Comparison of ENCODE assay signal across 15 mouse cellular contexts in genomic region chr4:142845066-142845696, GRCm38 (mm10).
DNase-seq lines count a peak whose midpoint lies in the region; ATAC-seq and TF ChIP-seq lines count a peak whose summit lies in the region.
"Had no signal": no experiment of that assay in that cellular context is flagged by ENCODE, and none has a peak within 500 bp of the region (broad histone marks: within the 10 kb centered on the region; RNA-seq: fewer than 3 reads in every experiment).

No protein-coding gene starts in this region.

- ATAC-seq in forebrain, embryonic 14.5 days: no peak
- no peak for ATAC-seq in forebrain, embryonic 11.5 days (replicated peaks; ENCODE audit: low FRiP score)
- no peak for ATAC-seq in lung, postnatal 0 days

- no peaks in the 10 kb centered on the region for H3K36me3 ChIP-seq in forebrain, embryonic 14.5 days (ENCODE audit: control insufficient read depth, insufficient read depth, low read length)
- no peaks in the 10 kb centered on the region for H3K36me3 ChIP-seq in forebrain, embryonic 11.5 days (ENCODE audit: control insufficient read depth, insufficient read depth, low read length)
- H3K36me3 ChIP-seq in kidney, adult 2 months (ENCODE audit: control insufficient read depth, insufficient read depth, low read length): no peaks in the 10 kb centered on the region
- no peaks in the 10 kb centered on the region for H3K36me3 ChIP-seq in lung, postnatal 0 days (ENCODE audit: insufficient read depth, low read length)
- H3K36me3 ChIP-seq: forebrain, embryonic 12.5 days; heart, embryonic 15.5 days had no signal

- H3K27ac ChIP-seq in forebrain, embryonic 14.5 days (ENCODE audit: low read depth, low read length): no peak overlapping the region
- no peak overlapping the region for H3K27ac ChIP-seq in forebrain, embryonic 11.5 days (ENCODE audit: low read depth, low read length)
- H3K27ac ChIP-seq in kidney, adult 2 months (ENCODE audit: insufficient read depth, low read depth, low read length): no peak overlapping the region
- no peak overlapping the region for H3K27ac ChIP-seq in lung, postnatal 0 days (ENCODE audit: low read length)
- H3K27ac ChIP-seq: forebrain, embryonic 12.5 days; heart, embryonic 15.5 days had no signal

- H3K4me3 ChIP-seq in forebrain, embryonic 14.5 days (ENCODE audit: low read depth, low read length): no peak overlapping the region
- H3K4me3 ChIP-seq in forebrain, embryonic 11.5 days (ENCODE audit: low read depth, low read length): no peak overlapping the region
- H3K4me3 ChIP-seq in kidney, adult 2 months (ENCODE audit: insufficient read depth, low read depth, low read length): no peak overlapping the region
- no peak overlapping the region for H3K4me3 ChIP-seq in lung, postnatal 0 days (ENCODE audit: low read depth, low read length)
- H3K4me3 ChIP-seq: forebrain, embryonic 12.5 days; heart, embryonic 15.5 days had no signal

- no peak for TF ChIP-seq CTCF in kidney, adult 2 months (conservative IDR thresholded peaks at IDR 0.05; ENCODE audit: insufficient read depth, insufficient read length, low read depth, low read length)
- TF ChIP-seq CTCF in lung, postnatal 0 days (IDR thresholded peaks at IDR 0.05): no peak
- no peak for TF ChIP-seq CTCF in brain, embryonic 14.5 days (IDR thresholded peaks at IDR 0.05; ENCODE audit: borderline replicate concordance, extremely low read depth, insufficient read depth, insufficient read length)

- no peak overlapping the region for H3K4me2 ChIP-seq in forebrain, embryonic 14.5 days (ENCODE audit: low read length)
- no peak overlapping the region for H3K4me2 ChIP-seq in forebrain, embryonic 11.5 days (ENCODE audit: low read depth, low read length, severe bottlenecking)
- no peak overlapping the region for H3K4me2 ChIP-seq in lung, postnatal 0 days (replicated peaks; ENCODE audit: low read depth, low read length)
- H3K4me2 ChIP-seq: forebrain, embryonic 12.5 days; heart, embryonic 15.5 days had no signal

- peak; percentile 17 for DNase-seq in forebrain, embryonic 14.5 days (ENCODE audit: low spot score)
- no peak for DNase-seq in forebrain, embryonic 11.5 days (ENCODE audit: low spot score)
- peak; percentile 4 for DNase-seq in kidney, adult 2 months
- DNase-seq in kidney, postnatal 25 days: no peak
- DNase-seq in lung, postnatal 0 days (ENCODE audit: low spot score): peak; percentile 31
- DNase-seq in lung, postnatal 25 days (ENCODE audit: low spot score): no peak
- DNase-seq in brain, embryonic 14.5 days (ENCODE audit: low read depth): peak; percentile 47
- DNase-seq in urinary bladder, postnatal 25 days (ENCODE audit: low spot score): no peak
- DNase-seq: adrenal gland, postnatal 14 days; cerebellum, postnatal 14 days; liver; lung, postnatal 4 days; thymus, postnatal 4 days had no signal

- H3K27me3 ChIP-seq in forebrain, embryonic 14.5 days (replicated peaks; ENCODE audit: control insufficient read depth, insufficient read depth, low read length): no peaks in the 10 kb centered on the region
- no peaks in the 10 kb centered on the region for H3K27me3 ChIP-seq in forebrain, embryonic 11.5 days (ENCODE audit: control insufficient read depth, insufficient read depth, low read length)
- no peaks in the 10 kb centered on the region; the same call in 1 of the 2 replicates for H3K27me3 ChIP-seq in kidney, adult 2 months (replicated peaks; ENCODE audit: control insufficient read depth, insufficient read depth, low read length)
- H3K27me3 ChIP-seq in lung, postnatal 0 days (replicated peaks; ENCODE audit: insufficient read depth, low read length): no peaks in the 10 kb centered on the region
- H3K27me3 ChIP-seq: forebrain, embryonic 12.5 days; heart, embryonic 15.5 days had no signal

- H3K4me1 ChIP-seq in forebrain, embryonic 14.5 days (ENCODE audit: control insufficient read depth, insufficient read depth, low read length): no peaks in the 10 kb centered on the region
- no peaks in the 10 kb centered on the region for H3K4me1 ChIP-seq in forebrain, embryonic 11.5 days (replicated peaks; ENCODE audit: control insufficient read depth, insufficient read depth, low read length)
- H3K4me1 ChIP-seq in kidney, adult 2 months (ENCODE audit: control insufficient read depth, insufficient read depth, low read length): no peaks in the 10 kb centered on the region
- no peaks in the 10 kb centered on the region; the same call in 1 of the 2 replicates for H3K4me1 ChIP-seq in lung, postnatal 0 days (ENCODE audit: insufficient read depth, low read depth, low read length)
- H3K4me1 ChIP-seq: forebrain, embryonic 12.5 days had no signal

- 80% methylated on average over 6 of the region's 6 CpGs for WGBS in forebrain, embryonic 14.5 days
- 92% methylated on average over 6 of the region's 6 CpGs for WGBS in forebrain, embryonic 11.5 days
- 63% methylated on average over 6 of the region's 6 CpGs for WGBS in kidney, adult 2 months
- 29% methylated on average over 6 of the region's 6 CpGs for WGBS in lung, postnatal 0 days

- H3K9ac ChIP-seq in forebrain, embryonic 14.5 days (ENCODE audit: low read length): no peak overlapping the region
- H3K9ac ChIP-seq in forebrain, embryonic 11.5 days (ENCODE audit: low read length): no peak overlapping the region
- no peak overlapping the region for H3K9ac ChIP-seq in lung, postnatal 0 days (replicated peaks; ENCODE audit: low read depth)
- H3K9ac ChIP-seq: forebrain, embryonic 12.5 days; heart, embryonic 15.5 days had no signal

- no peak for TF ChIP-seq POLR2A in kidney, adult 2 months (IDR thresholded peaks at IDR 0.05; ENCODE audit: low read depth, low read length)
- TF ChIP-seq POLR2A in brain, embryonic 14.5 days (IDR thresholded peaks at IDR 0.05; ENCODE audit: borderline replicate concordance, extremely low read depth, insufficient read depth, insufficient read length, poor library complexity, severe bottlenecking): no peak

- H3K9me3 ChIP-seq in forebrain, embryonic 14.5 days (replicated peaks; ENCODE audit: control insufficient read depth, low read length): no peaks in the 10 kb centered on the region
- H3K9me3 ChIP-seq in forebrain, embryonic 11.5 days (ENCODE audit: control insufficient read depth, low read length): no peaks in the 10 kb centered on the region
- H3K9me3 ChIP-seq in lung, postnatal 0 days (ENCODE audit: low read length): no peaks in the 10 kb centered on the region
- H3K9me3 ChIP-seq: forebrain, embryonic 12.5 days; heart, embryonic 15.5 days had no signal

- TF ChIP-seq EP300 in lung, postnatal 0 days (IDR thresholded peaks at IDR 0.05): no peak

Comparison
In these comparisons a context has a peak if more than half of its experiments do, and no peak if none do; other contexts are left out.
1. DNase-seq: peak in forebrain, embryonic 14.5 days (single experiment), kidney, adult 2 months (single experiment), lung, postnatal 0 days (single experiment) and brain, embryonic 14.5 days (single experiment); none in forebrain, embryonic 11.5 days (single experiment), kidney, postnatal 25 days (0 of 2), lung, postnatal 25 days (single experiment) and urinary bladder, postnatal 25 days (single experiment).